Mouse (Mus musculus) retina, postnatal 7 days (tissue): ENCODE data around the gene Pdcd5.

ENCODE experiments used
- DNase-seq: peaks from one replicate; pipeline ENCODE4 v3.0.0-alpha.2; 2012; ENCODE audit warnings: low read depth, low spot score

Pdcd5 gene

GRCm38 (mm10) chr7:35646317-35647081, 822 bp downstream of the Pdcd5 start:
- DNase-seq = no peak

DNA sequence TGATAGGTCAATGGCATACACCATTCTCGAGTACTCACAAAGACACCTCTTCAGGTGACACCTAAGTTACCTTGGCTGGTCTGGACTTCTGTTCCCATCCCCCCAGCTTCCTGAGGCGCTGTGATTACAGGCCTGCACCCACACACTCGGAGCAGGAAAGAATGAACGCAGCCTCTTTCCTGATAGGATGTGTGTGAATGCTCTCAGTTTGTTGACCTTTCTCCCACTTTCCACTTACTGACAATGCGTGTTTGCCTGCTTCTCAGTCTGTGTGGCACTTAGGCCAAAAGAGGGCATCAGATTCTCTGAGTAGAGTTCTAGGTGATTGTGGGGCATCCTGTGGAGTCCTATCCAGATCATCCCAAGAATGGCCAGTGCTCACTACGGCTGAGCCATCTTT, 7.2 kb downstream of the Pdcd5 start:
- no peak for DNase-seq

DNA sequence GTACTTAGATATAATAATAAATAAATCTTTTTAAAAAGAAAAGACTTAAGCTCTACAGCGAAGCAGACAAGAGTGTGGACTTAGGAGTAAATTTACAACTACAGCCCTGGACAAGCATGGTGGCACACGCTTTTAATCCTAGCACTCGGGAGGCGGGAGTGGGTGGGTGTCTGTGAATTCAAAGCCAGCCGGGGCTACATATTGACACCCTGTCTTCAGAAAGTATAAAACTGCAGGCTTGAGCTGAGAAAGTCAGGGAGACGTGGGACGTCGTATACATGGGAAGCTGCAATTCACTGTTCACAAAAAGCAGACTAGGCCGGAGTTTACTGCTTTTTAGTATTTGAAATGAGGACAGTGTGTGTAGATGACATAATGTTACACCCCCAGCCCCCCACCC, 10.4 kb downstream of the Pdcd5 start:
- no peak for DNase-seq

- peak; percentile 41 for DNase-seq
Measured at GRCm38 (mm10) chr7:35636229-35636628, 11.1 kb downstream of the Pdcd5 start.

GRCm38 (mm10) chr7:35628496-35628895, 18.8 kb downstream of the Pdcd5 start:
- no peak for DNase-seq

GRCm38 (mm10) chr7:35627371-35627770, 19.9 kb downstream of the Pdcd5 start:
- DNase-seq = no peak

- no peak for DNase-seq
Measured at GRCm38 (mm10) chr7:35626038-35626437, 21.3 kb downstream of the Pdcd5 start.

DNA sequence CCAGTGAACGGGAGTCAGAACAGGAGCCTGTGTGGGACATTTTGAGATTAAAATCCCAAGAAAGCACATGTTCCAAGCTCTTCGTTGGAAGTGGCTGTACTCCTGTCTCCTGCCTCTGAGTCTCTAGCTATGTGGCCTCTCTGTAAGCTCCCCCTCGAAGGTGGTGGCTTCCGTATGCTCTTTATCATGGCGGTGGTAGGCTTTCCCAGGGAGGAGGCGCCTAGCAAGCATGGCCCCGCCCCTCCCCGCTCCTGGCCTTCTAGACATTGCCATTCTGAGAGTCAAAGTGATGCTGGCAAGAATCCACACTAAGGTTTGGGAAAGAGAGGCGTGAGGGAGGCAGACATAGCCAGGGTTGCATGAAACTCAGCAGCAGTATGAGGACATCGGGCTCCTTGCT, 24.7 kb downstream of the Pdcd5 start:
- DNase-seq = no peak

DNA sequence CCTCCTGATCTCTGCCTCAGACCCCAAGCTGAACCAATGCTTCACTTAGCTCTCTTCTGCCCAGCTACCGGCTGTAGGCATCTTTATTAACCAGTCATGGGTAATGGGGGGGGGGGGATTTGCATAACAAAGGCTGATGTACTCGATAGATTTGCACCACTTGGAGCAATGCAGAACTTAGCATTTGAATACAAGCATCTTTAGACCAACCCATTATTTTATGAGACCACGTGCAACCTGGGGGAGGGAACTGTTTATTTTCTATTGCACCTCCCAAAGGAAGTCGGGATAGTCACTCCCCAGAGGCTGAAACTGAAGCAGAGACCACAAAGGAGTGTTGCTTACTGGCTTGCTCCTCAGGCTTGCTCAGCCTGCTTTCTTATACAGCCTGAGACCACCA, 29.8 kb downstream of the Pdcd5 start:
- no peak for DNase-seq

GRCm38 (mm10) chr7:35609245-35609644, 38.1 kb downstream of the Pdcd5 start:
- no peak for DNase-seq

GRCm38 (mm10) chr7:35606816-35607215, 40.5 kb downstream of the Pdcd5 start:
- DNase-seq = no peak

- no peak for DNase-seq
Measured at GRCm38 (mm10) chr7:35602766-35603165, 44.6 kb downstream of the Pdcd5 start.

DNA sequence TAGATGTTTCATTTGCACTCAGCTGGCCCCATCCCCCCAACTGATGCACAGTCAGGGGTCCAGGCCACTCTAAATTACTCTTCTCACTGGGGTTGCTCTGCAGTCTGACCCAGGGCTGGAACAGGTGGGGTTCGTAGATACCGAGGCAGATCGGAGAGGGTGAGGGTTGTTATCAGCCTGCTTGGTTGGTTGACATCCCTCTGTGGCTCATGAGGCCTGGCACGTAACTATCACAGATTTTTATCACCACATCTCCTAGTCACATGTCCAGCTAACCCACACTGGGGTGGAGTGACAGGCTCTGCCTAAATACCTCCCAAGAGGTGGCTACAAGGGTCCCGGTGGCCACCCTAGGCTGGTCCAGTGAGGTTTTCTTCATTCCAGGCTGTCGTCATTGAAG, 46.2 kb downstream of the Pdcd5 start:
- DNase-seq = no peak

DNA sequence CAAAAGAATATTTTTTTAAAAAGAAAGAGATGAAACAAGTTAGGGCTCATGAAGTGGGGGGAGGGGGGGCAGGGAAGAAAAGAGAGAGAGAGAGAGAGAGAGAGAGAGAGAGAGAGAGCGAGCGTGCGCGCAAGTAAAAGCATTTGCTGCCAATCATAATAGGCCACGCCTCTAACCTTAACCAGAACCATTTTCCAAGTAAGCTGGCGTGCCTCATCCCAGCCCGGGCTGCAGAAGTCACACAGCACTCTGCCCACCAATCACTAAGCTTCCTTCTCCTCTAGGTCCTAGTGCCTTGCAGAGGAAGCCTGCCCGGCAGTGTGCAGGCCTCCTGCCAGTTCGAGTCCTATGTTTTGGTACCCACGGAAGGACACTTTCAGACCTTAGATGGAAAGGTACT, 47.3 kb downstream of the Pdcd5 start:
- no peak for DNase-seq

DNA sequence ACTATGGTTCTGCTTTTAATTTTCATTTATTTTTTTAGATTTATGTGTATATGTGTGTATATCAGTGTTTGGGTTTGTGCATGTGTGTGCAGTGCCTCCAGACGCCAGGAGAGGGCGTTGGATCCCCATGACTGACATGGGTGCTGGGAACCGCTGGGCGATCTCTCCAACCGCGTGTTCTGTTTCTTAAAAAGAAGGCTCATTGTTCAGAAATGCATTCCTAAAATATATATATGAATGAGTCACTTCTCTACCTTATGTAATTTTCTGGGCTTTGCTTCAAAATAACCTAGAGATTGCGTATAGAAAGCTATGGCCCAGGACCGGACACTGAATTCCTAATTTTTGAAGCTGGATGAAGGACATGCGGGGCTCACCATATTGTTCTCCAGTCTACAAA, 47.8 kb downstream of the Pdcd5 start:
- no peak for DNase-seq

GRCm38 (mm10) chr7:35594311-35594710, 53.0 kb downstream of the Pdcd5 start:
- DNase-seq = no peak
